Mouse (Mus musculus): ENCODE measurements around the gene Smarca4. TPM values are rescaled to one million over a fixed set of nuclear protein-coding genes. Genes with fewer than 3 reads are reported as not detected.

The Smarca4 gene
- total RNA-seq, 4 experiments from 2014 or later: 78.6 to 92.0 (median 80.9) TPM

Small RNA genes within 50 kb of the gene (microRNA-seq; reads per million reads assigned to microRNA genes)
- gene Mir1946b: 0 reads per million in 2 experiments

Other genes starting within 250 kb of the Smarca4 start
- 10 to 100 TPM; 47.3 to 86.4 (median 66.0) TPM for gene Ilf3, start 248.3 kb upstream of the Smarca4 start, total RNA-seq (2022)
- gene Qtrt1, start 204.3 kb upstream of the Smarca4 start, total RNA-seq (2022): 10 to 100 TPM; 18.2 to 23.4 (median 19.0) TPM
- gene Dnm2, start 191.3 kb upstream of the Smarca4 start, total RNA-seq (2022): 100 to 1,000 TPM; 106 to 132 (median 114) TPM
- gene Tmed1, start 105.9 kb upstream of the Smarca4 start, total RNA-seq (2022): 10 to 100 TPM; 33.2 to 41.1 (median 37.1) TPM
- gene AB124611, start 90.0 kb upstream of the Smarca4 start, total RNA-seq (2022): 1 to 10 TPM in 3 of 4 experiments, under 1 TPM in 1; 0.77 to 2.3 (median 1.6) TPM
- 10 to 100 TPM; 37.7 to 59.2 (median 52.6) TPM for gene Carm1, start 69.3 kb upstream of the Smarca4 start, total RNA-seq (2022)
- gene Timm29, start 23.4 kb upstream of the Smarca4 start, total RNA-seq (2022): 10 to 100 TPM; 61.4 to 80.6 (median 69.3) TPM
- gene Yipf2, start 23.3 kb upstream of the Smarca4 start, total RNA-seq (2022): 10 to 100 TPM; 33.2 to 52.0 (median 44.1) TPM
- gene Ldlr, start 107.3 kb downstream of the Smarca4 start, total RNA-seq (2022): 100 to 1,000 TPM; 102 to 164 (median 147) TPM
- gene Spc24, start 144.1 kb downstream of the Smarca4 start, total RNA-seq (2022): 1 to 10 TPM in 3 of 4 experiments, under 1 TPM in 1; 0.32 to 4.9 (median 2.1) TPM
- 10 to 100 TPM; 35.0 to 58.9 (median 47.5) TPM for gene Kank2, start 182.6 kb downstream of the Smarca4 start, total RNA-seq (2022)
- gene Angptl8, start 219.3 kb downstream of the Smarca4 start, total RNA-seq (2022): 10 to 100 TPM in 2 of 4 experiments, 1 to 10 TPM in 2; 1.5 to 12.0 (median 7.7) TPM
- gene Dock6, start 236.5 kb downstream of the Smarca4 start, total RNA-seq (2022): 10 to 100 TPM; 34.3 to 80.5 (median 56.4) TPM